Mouse (Mus musculus) C2C12 (cell line): ENCODE measurements around the gene Dab2ip.
A peak's percentile ranks its signal among the peaks of the same experiment; 100 is the strongest.

ENCODE experiments used
- CEBPB ChIP-seq: IDR thresholded peaks from one replicate; pipeline ENCODE4 v1.6.1; 2011; ENCODE audit warnings: low read depth, mild to moderate bottlenecking, control low read depth, moderate library complexity
- CTCF ChIP-seq: IDR thresholded peaks from one replicate; pipeline ENCODE4 v1.5.1; 2011; ENCODE audit not compliant: control insufficient read depth, insufficient read depth, insufficient read length
- MAX ChIP-seq: IDR thresholded peaks from one replicate; pipeline ENCODE4 v1.6.1; 2011; ENCODE audit warnings: mild to moderate bottlenecking, control low read depth
- MYOD1 ChIP-seq: IDR thresholded peaks from one replicate; pipeline ENCODE4 v1.6.1; 2011; ENCODE audit warnings: low read depth; ENCODE audit not compliant: control insufficient read depth, insufficient read length
- MYOG ChIP-seq: IDR thresholded peaks from one replicate; pipeline ENCODE4 v1.6.1; 2011; ENCODE audit not compliant: control insufficient read depth, insufficient read length; ENCODE audit errors: extremely low read depth
- USF1 ChIP-seq: IDR thresholded peaks from one replicate; pipeline ENCODE4 v1.6.1; 2011; ENCODE audit warnings: low read depth, mild to moderate bottlenecking, control low read depth, moderate library complexity

DNA sequence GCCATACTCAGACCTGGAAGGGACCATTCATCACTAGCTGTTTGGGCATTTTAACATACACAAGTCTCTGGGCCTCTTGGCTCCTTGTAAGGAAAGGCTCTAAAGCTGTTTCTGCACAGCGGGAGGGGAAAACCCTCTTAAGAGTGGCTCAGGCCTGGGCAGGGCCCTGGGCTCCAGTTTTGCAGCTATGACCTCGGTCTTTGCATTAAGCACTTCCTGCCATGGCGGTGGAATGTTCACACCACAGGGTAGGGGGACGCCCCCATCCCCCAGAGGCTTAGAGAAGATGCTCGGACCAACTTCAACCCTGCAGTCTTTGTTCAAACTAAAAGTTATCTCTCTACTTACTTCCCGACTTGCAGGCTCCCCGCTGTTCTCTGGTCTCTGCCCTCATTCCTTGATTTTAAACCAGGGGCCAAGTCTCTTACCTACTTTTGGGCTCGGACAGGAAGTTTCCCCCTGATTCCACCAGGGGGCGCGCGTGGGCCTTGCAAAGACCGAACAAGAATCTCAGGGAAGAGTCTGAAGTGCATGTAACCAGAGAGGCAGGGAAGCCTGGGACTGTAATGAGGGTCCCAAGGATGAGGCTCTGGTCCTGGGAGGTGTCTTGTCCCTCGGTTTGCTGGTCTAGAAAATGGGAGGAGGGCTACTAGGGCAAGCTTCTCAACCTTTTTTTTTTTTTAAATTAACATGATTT lies 18.6 kb upstream of the Dab2ip start:
- TF ChIP-seq CTCF (peak; percentile 56), MYOD1 (no peak), CEBPB (no peak), MAX (no peak), USF1 (no peak), MYOG (no peak)
